Mouse (Mus musculus) cerebellum, adult 2 months (tissue): Measurements from ENCODE around the gene Pram1.

Experiments used
- CTCF ChIP-seq: fragments of 200-500 bp; IDR thresholded peaks from 2 replicates; pipeline ENCODE4 v1.5.1; 2011; ENCODE audit warnings: low read depth, mild to moderate bottlenecking, control low read depth, low read length, moderate library complexity, borderline replicate concordance; ENCODE audit not compliant: insufficient read depth
- POLR2A ChIP-seq: fragments of 200-500 bp; IDR thresholded peaks from 2 replicates; pipeline ENCODE4 v1.6.1; 2011; ENCODE audit warnings: low read length, control low read depth, borderline replicate concordance; ENCODE audit not compliant: insufficient read depth

GRCm38 (mm10) chr17:33610548-33610947 lies 27.3 kb upstream of the Pram1 start:
- no peak for TF ChIP-seq CTCF
- no peak for TF ChIP-seq POLR2A
